Mouse (Mus musculus) erythroblast, embryonic 14.5 days (primary cell): ENCODE data around the gene Polr3g.

Source experiments
- GATA1 ChIP-seq: IDR thresholded peaks from 2 replicates; pipeline ENCODE4 v1.6.1; 2012; ENCODE audit warnings: low read length, inconsistent platforms, mixed read lengths
- TAL1 ChIP-seq: IDR thresholded peaks from 3 replicates; pipeline ENCODE4 v1.6.1; 2012; ENCODE audit warnings: low read length, inconsistent platforms, mixed read lengths

GRCm38 (mm10) chr13:81667713-81668112 lies 43.1 kb downstream of the Polr3g start:
- no peak for TF ChIP-seq GATA1
- TF ChIP-seq TAL1, result no peak
